Mouse (Mus musculus): ENCODE data around the gene Qsox2.

GRCm38 (mm10) chr2:26166890-26167289 lies 70.4 kb downstream of the Qsox2 start:
- TF ChIP-seq EP300 (optimal IDR thresholded peaks at IDR 0.05) (no peak), CTCF (IDR thresholded peaks at IDR 0.05; ENCODE audit: low read depth) (no peak)
